Mouse (Mus musculus): ENCODE measurements at regions not wholly inside any gene's neighbourhood (a gene's known extent, or its start where the extent isn't known, plus 50 kb on each side); places are given as distances from the start of the nearest gene placed in this dataset.

- no peak overlapping the region for H3K4me3 ChIP-seq (replicated peaks; ENCODE audit: low read depth, low read length)
- no peak overlapping the region for H3K9ac ChIP-seq (ENCODE audit: low read depth, low read length)
- no peak overlapping the region for H3K27ac ChIP-seq
- no peaks in the 10 kb centered on the region for H3K27me3 ChIP-seq (ENCODE audit: insufficient read depth, low read length)
- ATAC-seq (replicated peaks; ENCODE audit: low FRiP score, low read depth) (no peak), DNase-seq (ENCODE audit: low spot score) (no peak)
- TF ChIP-seq CTCF (IDR thresholded peaks at IDR 0.05; ENCODE audit: low read depth), result no peak
- H3K36me3 ChIP-seq (ENCODE audit: insufficient read depth, low read length), result no peaks in the 10 kb centered on the region
- no peaks in the 10 kb centered on the region for H3K4me1 ChIP-seq (replicated peaks; ENCODE audit: insufficient read depth, low read length)
- H3K9me3 ChIP-seq (replicated peaks; ENCODE audit: low read length), result no peaks in the 10 kb centered on the region
- H3K4me2 ChIP-seq (ENCODE audit: low read length), result no peak overlapping the region
- 72% methylated on average over 13 of the region's 13 CpGs for WGBS
Measured at GRCm38 (mm10) chr13:47650093-47650492, 527.6 kb downstream of the Rnf144b start.

- H3K27me3 ChIP-seq (ENCODE audit: insufficient read depth, low read length), result no peaks in the 10 kb centered on the region
- no peak for TF ChIP-seq CTCF (IDR thresholded peaks at IDR 0.05; ENCODE audit: low read depth)
- H3K4me2 ChIP-seq (ENCODE audit: low read length), result no peak overlapping the region
- no peak overlapping the region for H3K27ac ChIP-seq
- DNase-seq (ENCODE audit: low spot score) (no peak), ATAC-seq (replicated peaks; ENCODE audit: low FRiP score, low read depth) (no peak)
- 70% methylated on average over 3 of the region's 3 CpGs for WGBS
- no peaks in the 10 kb centered on the region for H3K4me1 ChIP-seq (replicated peaks; ENCODE audit: insufficient read depth, low read length)
- no peaks in the 10 kb centered on the region for H3K9me3 ChIP-seq (replicated peaks; ENCODE audit: low read length)
- no peaks in the 10 kb centered on the region for H3K36me3 ChIP-seq (ENCODE audit: insufficient read depth, low read length)
- H3K4me3 ChIP-seq (replicated peaks; ENCODE audit: low read depth, low read length), result no peak overlapping the region
- no peak overlapping the region for H3K9ac ChIP-seq (ENCODE audit: low read depth, low read length)
Measured at GRCm38 (mm10) chr13:47666470-47666869, 544.0 kb downstream of the Rnf144b start.

GRCm38 (mm10) chr13:47666956-47667701, 544.7 kb downstream of the Rnf144b start:
- no peaks in the 10 kb centered on the region for H3K27me3 ChIP-seq (ENCODE audit: insufficient read depth, low read length)
- ATAC-seq (replicated peaks; ENCODE audit: low FRiP score, low read depth) (peak; percentile 69; the same call in 1 of the 2 replicates), DNase-seq (ENCODE audit: low spot score) (peak; percentile 94)
- no peaks in the 10 kb centered on the region for H3K9me3 ChIP-seq (replicated peaks; ENCODE audit: low read length)
- H3K9ac ChIP-seq (ENCODE audit: low read depth, low read length), result no peak overlapping the region
- H3K36me3 ChIP-seq (ENCODE audit: insufficient read depth, low read length), result no peaks in the 10 kb centered on the region
- H3K4me1 ChIP-seq (replicated peaks; ENCODE audit: insufficient read depth, low read length), result no peaks in the 10 kb centered on the region
- TF ChIP-seq CTCF (IDR thresholded peaks at IDR 0.05; ENCODE audit: low read depth), result peak; percentile 96
- 31% methylated on average over 13 of the region's 13 CpGs for WGBS
- no peak overlapping the region for H3K4me2 ChIP-seq (ENCODE audit: low read length)
- no peak overlapping the region for H3K4me3 ChIP-seq (replicated peaks; ENCODE audit: low read depth, low read length)
- no peak overlapping the region for H3K27ac ChIP-seq

- Histone ChIP-seq H3K4me3 (replicated peaks; ENCODE audit: low read depth, low read length) (no peak overlapping the region), H3K9ac (ENCODE audit: low read depth, low read length) (no peak overlapping the region), H3K9me3 (replicated peaks; ENCODE audit: low read length) (no peaks in the 10 kb centered on the region), H3K4me1 (replicated peaks; ENCODE audit: insufficient read depth, low read length) (no peaks in the 10 kb centered on the region), H3K27ac (no peak overlapping the region), H3K4me2 (ENCODE audit: low read length) (no peak overlapping the region), H3K27me3 (ENCODE audit: insufficient read depth, low read length) (no peaks in the 10 kb centered on the region), H3K36me3 (ENCODE audit: insufficient read depth, low read length) (no peaks in the 10 kb centered on the region)
- ATAC-seq (replicated peaks; ENCODE audit: low FRiP score, low read depth), result no peak
- TF ChIP-seq CTCF (IDR thresholded peaks at IDR 0.05; ENCODE audit: low read depth), result no peak
- no peak for DNase-seq (ENCODE audit: low spot score)
- 72% methylated on average over 3 of the region's 3 CpGs for WGBS
Measured at GRCm38 (mm10) chr13:47688131-47688530, 565.7 kb downstream of the Rnf144b start.

- DNase-seq (ENCODE audit: low spot score) (no peak), ATAC-seq (replicated peaks; ENCODE audit: low FRiP score, low read depth) (no peak)
- H3K4me2 ChIP-seq (ENCODE audit: low read length), result no peak overlapping the region
- H3K27me3 ChIP-seq (ENCODE audit: insufficient read depth, low read length), result no peaks in the 10 kb centered on the region
- TF ChIP-seq CTCF (IDR thresholded peaks at IDR 0.05; ENCODE audit: low read depth), result no peak
- 89% methylated on average over 14 of the region's 14 CpGs for WGBS
- no peaks in the 10 kb centered on the region for H3K9me3 ChIP-seq (replicated peaks; ENCODE audit: low read length)
- H3K4me1 ChIP-seq (replicated peaks; ENCODE audit: insufficient read depth, low read length), result no peaks in the 10 kb centered on the region
- H3K4me3 ChIP-seq (replicated peaks; ENCODE audit: low read depth, low read length), result no peak overlapping the region
- H3K36me3 ChIP-seq (ENCODE audit: insufficient read depth, low read length), result no peaks in the 10 kb centered on the region
- no peak overlapping the region for H3K9ac ChIP-seq (ENCODE audit: low read depth, low read length)
- no peak overlapping the region for H3K27ac ChIP-seq
Measured at GRCm38 (mm10) chr13:47693815-47694214, 567.2 kb upstream of the Id4 start.

- no peak overlapping the region for H3K9ac ChIP-seq (ENCODE audit: low read depth, low read length)
- ATAC-seq (replicated peaks; ENCODE audit: low FRiP score, low read depth) (no peak), DNase-seq (ENCODE audit: low spot score) (no peak)
- H3K4me1 ChIP-seq (replicated peaks; ENCODE audit: insufficient read depth, low read length), result no peaks in the 10 kb centered on the region
- H3K27me3 ChIP-seq (ENCODE audit: insufficient read depth, low read length), result no peaks in the 10 kb centered on the region
- H3K27ac ChIP-seq, result no peak overlapping the region
- H3K4me2 ChIP-seq (ENCODE audit: low read length), result no peak overlapping the region
- no peak overlapping the region for H3K4me3 ChIP-seq (replicated peaks; ENCODE audit: low read depth, low read length)
- H3K9me3 ChIP-seq (replicated peaks; ENCODE audit: low read length), result no peaks in the 10 kb centered on the region
- 85% methylated on average over 2 of the region's 2 CpGs for WGBS
- peak; percentile 40; the same call in 1 of the 2 replicates for TF ChIP-seq CTCF (IDR thresholded peaks at IDR 0.05; ENCODE audit: low read depth)
- no peaks in the 10 kb centered on the region for H3K36me3 ChIP-seq (ENCODE audit: insufficient read depth, low read length)
Measured at GRCm38 (mm10) chr13:47695877-47696276, 565.2 kb upstream of the Id4 start.

- WGBS, result 58% methylated on average over 3 of the region's 3 CpGs
- no peak overlapping the region for H3K4me3 ChIP-seq (replicated peaks; ENCODE audit: low read depth, low read length)
- no peak for TF ChIP-seq CTCF (IDR thresholded peaks at IDR 0.05; ENCODE audit: low read depth)
- H3K4me1 ChIP-seq (replicated peaks; ENCODE audit: insufficient read depth, low read length), result no peaks in the 10 kb centered on the region
- ATAC-seq (replicated peaks; ENCODE audit: low FRiP score, low read depth) (no peak), DNase-seq (ENCODE audit: low spot score) (peak; percentile 3)
- H3K9me3 ChIP-seq (replicated peaks; ENCODE audit: low read length), result no peaks in the 10 kb centered on the region
- H3K27ac ChIP-seq, result no peak overlapping the region
- no peak overlapping the region for H3K9ac ChIP-seq (ENCODE audit: low read depth, low read length)
- H3K27me3 ChIP-seq (ENCODE audit: insufficient read depth, low read length), result no peaks in the 10 kb centered on the region
- no peak overlapping the region for H3K4me2 ChIP-seq (ENCODE audit: low read length)
- H3K36me3 ChIP-seq (ENCODE audit: insufficient read depth, low read length), result no peaks in the 10 kb centered on the region
Measured at GRCm38 (mm10) chr13:47700556-47700955, 560.5 kb upstream of the Id4 start.
